Mouse (Mus musculus) stomach, postnatal 0 days (tissue): ENCODE measurements at regions not wholly inside any gene's neighbourhood (a gene's known extent, or its start where the extent isn't known, plus 50 kb on each side); places are given as distances from the start of the nearest gene placed in this dataset.

Experiments used
- CTCF ChIP-seq: IDR thresholded peaks from 2 replicates; pipeline ENCODE4 v1.5.1; 2016; ENCODE audit warnings: antibody characterized with exemption, low read depth, mild to moderate bottlenecking, moderate library complexity
- EP300 ChIP-seq: optimal IDR thresholded peaks from 2 replicates; pipeline ENCODE3; 2016; ENCODE audit warnings: antibody characterized with exemption

DNA sequence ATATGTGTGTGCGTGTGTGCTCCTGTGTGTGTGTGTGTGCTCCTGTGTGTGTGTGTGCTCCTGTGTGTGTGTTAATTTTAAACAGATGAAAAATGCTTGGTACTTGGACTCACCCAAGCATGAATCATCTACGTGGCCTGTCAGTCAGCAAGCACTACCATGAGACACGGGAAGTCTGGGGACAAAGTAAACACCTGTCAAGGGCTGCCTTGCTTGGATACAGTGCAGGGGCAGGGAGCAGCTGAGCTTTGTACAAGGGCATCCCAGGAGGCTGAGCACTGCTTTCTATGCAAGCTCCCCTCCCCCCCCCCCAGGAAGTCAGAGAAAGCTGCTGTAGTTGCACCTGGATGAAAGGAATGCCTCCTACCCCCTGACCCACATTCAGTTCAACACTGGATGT is 173.8 kb upstream of the Gcfc2 start:
- TF ChIP-seq CTCF = no peak
- TF ChIP-seq EP300 = no peak
